Mouse (Mus musculus) liver, embryonic 14.5 days (tissue): ENCODE results near the gene Naa80. TPM values are rescaled to one million over a fixed set of nuclear protein-coding genes. Genes with fewer than 3 reads are reported as not detected.
A peak's percentile ranks its signal among the peaks of the same experiment; 100 is the strongest.

Experiments
- ATAC-seq: fragments of 200-750 bp; cut with Nextera tagmentation; 2 replicates; pipeline ENCODE4 v1.8.0; 2017; ENCODE audit warnings: moderate number of reproducible peaks, mild to moderate bottlenecking, moderate library complexity; ENCODE audit not compliant: insufficient read depth
- DNase-seq, 3 experiments: peaks; one replicate each; pipeline ENCODE4 v3.0.0-alpha.2; 2012 to 2013; ENCODE audit warnings: low read depth in 3 of 3, low spot score in 3 of 3
- H3K27ac ChIP-seq: fragments of 300-500 bp; sonication (generic); 2 replicates; pipeline ENCODE4 v1.5.1; 2014; ENCODE audit warnings: moderate library complexity, mild to moderate bottlenecking, control low read depth, inconsistent platforms
- H3K27me3 ChIP-seq: fragments of 300-500 bp; sonication (generic); 2 replicates; pipeline ENCODE4 v1.6.1; 2014; ENCODE audit warnings: mild to moderate bottlenecking, low read length, moderate library complexity; ENCODE audit not compliant: control insufficient read depth, insufficient read depth
- H3K36me3 ChIP-seq: fragments of 300-500 bp; sonication (generic); replicated peaks from 2 replicates; pipeline ENCODE4 v1.6.1; 2014; ENCODE audit warnings: low read depth; ENCODE audit not compliant: control insufficient read depth, insufficient read depth
- H3K4me1 ChIP-seq, 2 experiments: fragments of 200-500 bp in 1 of 2; fragments of 300-500 bp in 1 of 2; sonication (generic) in 1 of 2; replicated peaks; 2 replicates each; pipeline ENCODE4 v1.6.1; 2012 to 2014; ENCODE audit warnings: antibody characterized with exemption in 1 of 2, inconsistent platforms in 1 of 2, low read length in 1 of 2; ENCODE audit not compliant: control insufficient read depth in 2 of 2, insufficient read depth in 2 of 2
- H3K4me2 ChIP-seq: fragments of 300-500 bp; sonication (generic); 2 replicates; pipeline ENCODE4 v1.6.1; 2014; ENCODE audit warnings: low read depth, mild to moderate bottlenecking, control low read depth, moderate library complexity
- H3K4me3 ChIP-seq, 2 experiments: fragments of 200-500 bp in 1 of 2; fragments of 300-500 bp in 1 of 2; sonication (generic) in 1 of 2; 2 replicates each; pipeline ENCODE4 v1.5.1; 2012 to 2014; ENCODE audit warnings: low read depth in 2 of 2, low read length in 2 of 2, mild to moderate bottlenecking in 2 of 2, control low read depth in 1 of 2, inconsistent platforms in 1 of 2, moderate library complexity in 1 of 2; ENCODE audit not compliant: insufficient read depth in 1 of 2
- H3K9ac ChIP-seq: fragments of 300-500 bp; sonication (generic); replicated peaks from 2 replicates; pipeline ENCODE4 v1.6.1; 2014; ENCODE audit warnings: mild to moderate bottlenecking, control low read depth, moderate library complexity
- H3K9me3 ChIP-seq: fragments of 300-500 bp; sonication (generic); 2 replicates; pipeline ENCODE4 v1.6.1; 2016; ENCODE audit warnings: low read length, mixed read lengths; ENCODE audit not compliant: control insufficient read depth
- CTCF ChIP-seq: IDR thresholded peaks from 2 replicates; pipeline ENCODE4 v1.5.1; 2016; ENCODE audit warnings: antibody characterized with exemption, low read depth, control low read depth
- EP300 ChIP-seq: IDR thresholded peaks from 2 replicates; pipeline ENCODE4 v1.6.1; 2016; ENCODE audit warnings: antibody characterized with exemption, low read depth
- WGBS: fragments of 180-500 bp; shearing (Covaris S2); extraction: QIAGEN DNeasy Blood & Tissue Kit; methylation state at CpG from one replicate; pipeline ENCODE4 v1.1.7; 2014; ENCODE audit not compliant: insufficient replicate concordance; 5-methylcytosine and 5-hydroxymethylcytosine counted together
- polyA plus RNA-seq, 2 experiments: library from polyadenylated mRNA; depleted of rRNA in 1 of 2; stranded (reverse) in 1 of 2; unstranded in 1 of 2; fragments of >200 nt; fragmentation: Nextera tagmentation in 1 of 2; extraction: Ambion mirVana in 1 of 2; gene quantifications; 2 replicates each; pipeline versions ENCODE4 v1.2.1 to v1.2.3; 2012 to 2014

Naa80 gene
- 11.4 and 16.9 TPM in 2 replicates for polyA plus RNA-seq (2012; rRNA removed)
- polyA plus RNA-seq (2014; fragmentation: Nextera tagmentation; extraction: Ambion mirVana): 8.9 and 11.8 TPM in 2 replicates

GRCm38 (mm10) chr9:107578587-107578986 lies at the start of gene Naa80:
Naa80 (plus strand) TSS chr9:107578887.
- no peak for TF ChIP-seq CTCF
- TF ChIP-seq EP300: no peak
- Histone ChIP-seq H3K27ac (peak within 1 kb of the TSS; percentile 96), H3K4me2 (peak within 1 kb of the TSS; percentile 77; the same call in 1 of the 2 replicates), H3K9ac (no peak within 1 kb of the TSS), H3K27me3 (no peaks in the 10 kb centered on the region), H3K36me3 (no peaks in the 10 kb centered on the region; the same call in 1 of the 2 replicates), H3K4me1 (peaks cover 26 to 39% of the 10 kb centered on the region in 2 experiments), H3K4me3 (no peak within 1 kb of the TSS), H3K9me3 (no peaks in the 10 kb centered on the region)
- ATAC-seq: no peak
- no peak for DNase-seq
- 75% methylated on average over 3 of the region's 3 CpGs for WGBS

- Histone ChIP-seq H3K27me3 (no peaks in the 10 kb centered on the region), H3K4me1 (peaks cover 8 to 22% of the 10 kb centered on the region in 2 experiments), H3K4me2 (peak within 1 kb of the TSS; percentile 82), H3K9ac (peak within 1 kb of the TSS; percentile 94), H3K4me3 (peak within 1 kb of the TSS; percentile 81 to 94), H3K9me3 (no peaks in the 10 kb centered on the region), H3K36me3 (peaks cover 15% of the 10 kb centered on the region), H3K27ac (peak within 1 kb of the TSS; percentile 65)
- TF ChIP-seq CTCF: no peak
- TF ChIP-seq EP300: no peak
- peak; percentile 87 to 91 (median 90) for DNase-seq
- WGBS: under 1% methylated on average over 48 of the region's 48 CpGs
- ATAC-seq: peak; percentile 90
These were observed 44.8 kb upstream of the Naa80 start, which contains the start of gene Tmem115 for GRCm38 (mm10) chr9:107533791-107534407. Tmem115 (plus strand) TSS chr9:107533945.

DNA sequence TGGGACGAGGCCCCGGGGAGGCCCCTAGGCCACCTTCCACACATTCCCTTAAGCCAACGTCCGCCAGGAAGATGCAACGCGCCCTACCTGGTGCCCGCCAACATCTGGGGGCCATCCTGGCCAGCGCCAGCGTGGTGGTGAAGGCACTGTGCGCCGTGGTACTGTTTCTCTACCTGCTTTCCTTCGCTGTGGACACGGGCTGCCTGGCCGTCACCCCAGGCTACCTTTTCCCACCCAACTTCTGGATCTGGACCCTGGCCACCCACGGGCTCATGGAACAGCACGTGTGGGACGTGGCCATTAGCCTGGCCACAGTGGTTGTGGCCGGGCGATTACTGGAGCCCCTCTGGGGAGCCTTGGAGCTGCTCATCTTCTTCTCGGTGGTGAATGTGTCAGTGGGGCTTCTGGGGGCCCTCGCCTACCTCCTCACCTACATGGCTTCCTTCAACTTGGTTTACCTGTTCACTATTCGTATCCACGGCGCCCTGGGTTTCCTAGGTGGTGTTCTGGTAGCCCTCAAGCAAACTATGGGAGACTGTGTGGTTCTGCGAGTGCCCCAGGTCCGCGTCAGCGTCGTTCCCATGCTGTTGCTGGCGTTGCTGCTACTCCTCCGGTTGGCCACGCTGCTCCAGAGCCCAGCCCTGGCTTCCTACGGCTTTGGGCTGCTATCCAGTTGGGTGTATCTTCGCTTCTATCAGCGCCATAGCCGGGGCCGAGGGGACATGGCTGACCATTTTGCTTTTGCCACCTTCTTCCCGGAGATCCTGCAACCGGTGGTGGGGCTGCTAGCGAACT lies 44.1 kb upstream of the Naa80 start:
- Histone ChIP-seq H3K4me2 (peak overlapping the region; percentile 82), H3K27ac (peak overlapping the region; percentile 65), H3K36me3 (peaks cover 23% of the 10 kb centered on the region), H3K9me3 (no peaks in the 10 kb centered on the region), H3K4me3 (peak overlapping the region; percentile 81 to 94), H3K27me3 (no peaks in the 10 kb centered on the region), H3K4me1 (peaks cover 8 to 22% of the 10 kb centered on the region in 2 experiments), H3K9ac (peak overlapping the region; percentile 94)
- TF ChIP-seq CTCF (no peak), EP300 (no peak)
- ATAC-seq (peak; percentile 50), DNase-seq (no peak)
- under 1% methylated on average over 40 of the region's 40 CpGs for WGBS

- Histone ChIP-seq H3K4me2 (no peak overlapping the region), H3K4me1 (peaks cover 13 to 32% of the 10 kb centered on the region in 2 experiments)
- 83% methylated on average over 7 of the region's 7 CpGs for WGBS
These were observed 40.5 kb upstream of the Naa80 start for GRCm38 (mm10) chr9:107538231-107538630.

DNA sequence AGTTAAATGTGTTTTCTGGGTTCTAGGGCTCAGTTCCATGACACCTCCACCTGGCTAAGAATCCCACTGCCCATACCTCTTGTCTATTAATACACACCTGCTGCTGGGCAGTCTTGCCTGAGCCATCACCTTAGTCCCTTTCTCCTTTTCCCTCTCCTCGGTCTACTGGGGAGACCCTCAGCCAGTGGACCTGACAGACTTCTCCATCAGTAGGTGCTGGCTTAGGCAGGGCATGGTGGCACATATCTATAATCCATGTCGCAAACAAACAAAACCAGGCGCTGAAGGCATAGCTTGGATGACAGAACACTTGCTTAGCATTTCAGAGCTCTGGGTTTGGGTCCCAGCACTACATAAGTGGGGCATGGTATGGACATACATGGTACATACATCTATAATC lies 40.0 kb upstream of the Naa80 start:
- H3K27ac ChIP-seq: no peak overlapping the region
- no peak for DNase-seq
- peaks cover 13 to 28% of the 10 kb centered on the region in 2 experiments for H3K4me1 ChIP-seq
- no peak overlapping the region for H3K9ac ChIP-seq
- H3K9me3 ChIP-seq: no peaks in the 10 kb centered on the region
- H3K36me3 ChIP-seq: peaks cover 27% of the 10 kb centered on the region
- no peaks in the 10 kb centered on the region for H3K27me3 ChIP-seq
- no peak for TF ChIP-seq EP300
- no peak for TF ChIP-seq CTCF
- no peak overlapping the region for H3K4me2 ChIP-seq
- 85% methylated on average over 3 of the region's 3 CpGs for WGBS
- no peak overlapping the region for H3K4me3 ChIP-seq
- no peak for ATAC-seq

More at GRCm38 (mm10) chr9:107538231-107538630, 40.5 kb upstream of the Naa80 start:
- Histone ChIP-seq H3K9ac (no peak overlapping the region), H3K9me3 (no peaks in the 10 kb centered on the region), H3K4me3 (no peak overlapping the region), H3K36me3 (peaks cover 27% of the 10 kb centered on the region), H3K27me3 (no peaks in the 10 kb centered on the region), H3K27ac (no peak overlapping the region)
- DNase-seq: no peak
- no peak for TF ChIP-seq CTCF
- TF ChIP-seq EP300: no peak
- ATAC-seq: no peak
